Mouse (Mus musculus): ENCODE measurements around the gene Gm14548. TPM values are rescaled to one million over a fixed set of nuclear protein-coding genes. Genes with fewer than 3 reads are reported as not detected.

Gm14548 gene
- polyA plus RNA-seq, 1 experiment from 2014 or later: 0.09 TPM

Other genes starting within 250 kb of the Gm14548 start
- 20.3 and 21.8 TPM in 2 replicates for gene Leng1, start 232.3 kb downstream of the Gm14548 start, polyA plus RNA-seq (2015; fragmentation: Nextera tagmentation; extraction: Ambion mirVana)
- 5.0 and 7.0 TPM in 2 replicates for gene Tmc4, start 220.6 kb downstream of the Gm14548 start, polyA plus RNA-seq (2015; fragmentation: Nextera tagmentation; extraction: Ambion mirVana)
- gene Tsen34, start 205.3 kb downstream of the Gm14548 start, polyA plus RNA-seq (2015; fragmentation: Nextera tagmentation; extraction: Ambion mirVana): 251 and 270 TPM in 2 replicates
- 59.7 and 63.6 TPM in 2 replicates for gene Mboat7, start 204.6 kb downstream of the Gm14548 start, polyA plus RNA-seq (2015; fragmentation: Nextera tagmentation; extraction: Ambion mirVana)
- gene Rps9, start 194.1 kb downstream of the Gm14548 start, polyA plus RNA-seq (2015; fragmentation: Nextera tagmentation; extraction: Ambion mirVana): 1,336 and 1,506 TPM in 2 replicates
- gene Pirb, start 177.7 kb downstream of the Gm14548 start, polyA plus RNA-seq (2015; fragmentation: Nextera tagmentation; extraction: Ambion mirVana): 0.96 and 2.4 TPM in 2 replicates
- not detected in 2 replicates for gene Gm15448, start 72.4 kb downstream of the Gm14548 start, polyA plus RNA-seq (2015; fragmentation: Nextera tagmentation; extraction: Ambion mirVana)
- gene Pira2, start 53.1 kb downstream of the Gm14548 start, polyA plus RNA-seq (2015; fragmentation: Nextera tagmentation; extraction: Ambion mirVana): 0.47 and 0.77 TPM in 2 replicates
- gene Lilra6, start 17.4 kb upstream of the Gm14548 start, polyA plus RNA-seq (2015; fragmentation: Nextera tagmentation; extraction: Ambion mirVana): 0.26 and 0.37 TPM in 2 replicates
- 0.79 and 1.0 TPM in 2 replicates for gene Lair1, start 165.1 kb upstream of the Gm14548 start, polyA plus RNA-seq (2015; fragmentation: Nextera tagmentation; extraction: Ambion mirVana)
- gene Ttyh1, start 221.3 kb upstream of the Gm14548 start, polyA plus RNA-seq (2015; fragmentation: Nextera tagmentation; extraction: Ambion mirVana): 2.6 and 3.3 TPM in 2 replicates
- gene Leng8, start 238.9 kb upstream of the Gm14548 start, polyA plus RNA-seq (2015; fragmentation: Nextera tagmentation; extraction: Ambion mirVana): 56.7 and 57.3 TPM in 2 replicates